Comparison of ENCODE assay signal across 9 mouse cellular contexts in genomic region chr2:165873196-165873595, GRCm38 (mm10). TPM values are rescaled to one million over a fixed set of nuclear protein-coding genes. Genes with fewer than 3 reads are reported as not detected.
DNase-seq lines count a peak whose midpoint lies in the region; ATAC-seq and TF ChIP-seq lines count a peak whose summit lies in the region.
"Had no signal": no experiment of that assay in that cellular context is flagged by ENCODE, and none has a peak within 500 bp of the region (broad histone marks: within the 10 kb centered on the region; RNA-seq: fewer than 3 reads in every experiment).

No protein-coding gene starts in this region.

- no peaks in the 10 kb centered on the region for H3K27me3 ChIP-seq in kidney, adult 2 months (replicated peaks; ENCODE audit: control insufficient read depth, insufficient read depth, low read length)
- H3K27me3 ChIP-seq in embryonic facial prominence, embryonic 12.5 days = no peaks in the 10 kb centered on the region
- no peaks in the 10 kb centered on the region for H3K27me3 ChIP-seq in hindbrain, embryonic 12.5 days
- H3K27me3 ChIP-seq: Patski had no signal

- H3K4me1 ChIP-seq in kidney, adult 2 months (ENCODE audit: control insufficient read depth, insufficient read depth, low read length) = peaks cover 64% of the 10 kb centered on the region
- H3K4me1 ChIP-seq in embryonic facial prominence, embryonic 12.5 days = peaks cover 69% of the 10 kb centered on the region
- peaks cover 77% of the 10 kb centered on the region for H3K4me1 ChIP-seq in hindbrain, embryonic 12.5 days

- H3K9me3 ChIP-seq in embryonic facial prominence, embryonic 12.5 days = no peaks in the 10 kb centered on the region
- H3K9me3 ChIP-seq in hindbrain, embryonic 12.5 days (replicated peaks) = no peaks in the 10 kb centered on the region

- DNase-seq in kidney, adult 2 months = peak; percentile 66
- no peak for DNase-seq in kidney, adult 11 months
- peak; percentile 42 for DNase-seq in lung, postnatal 10 days
- no peak for DNase-seq in frontal cortex, postnatal 10 days (ENCODE audit: low spot score in 2 of 2)
- DNase-seq in cerebellum, adult 9-11 months = no peak

- peak overlapping the region; percentile 91 for H3K27ac ChIP-seq in kidney, adult 2 months (ENCODE audit: insufficient read depth, low read depth, low read length)
- peak overlapping the region; percentile 88 for H3K27ac ChIP-seq in embryonic facial prominence, embryonic 12.5 days
- H3K27ac ChIP-seq in hindbrain, embryonic 12.5 days = 0 out of 2 replicates have a peak overlapping the region, but pooled peaks have one; percentile 97

- H3K4me2 ChIP-seq in embryonic facial prominence, embryonic 12.5 days (replicated peaks) = no peak overlapping the region
- H3K4me2 ChIP-seq in hindbrain, embryonic 12.5 days (replicated peaks) = no peak overlapping the region

- no peaks in the 10 kb centered on the region; the same call in 1 of the 2 replicates for H3K36me3 ChIP-seq in kidney, adult 2 months (ENCODE audit: control insufficient read depth, insufficient read depth, low read length)
- peaks cover 17% of the 10 kb centered on the region for H3K36me3 ChIP-seq in embryonic facial prominence, embryonic 12.5 days
- peaks cover 29% of the 10 kb centered on the region for H3K36me3 ChIP-seq in hindbrain, embryonic 12.5 days

- no peak overlapping the region for H3K4me3 ChIP-seq in kidney, adult 2 months (ENCODE audit: insufficient read depth, low read depth, low read length)
- no peak overlapping the region for H3K4me3 ChIP-seq in embryonic facial prominence, embryonic 12.5 days
- no peak overlapping the region for H3K4me3 ChIP-seq in hindbrain, embryonic 12.5 days

- no peak overlapping the region for H3K9ac ChIP-seq in embryonic facial prominence, embryonic 12.5 days
- H3K9ac ChIP-seq in hindbrain, embryonic 12.5 days = no peak overlapping the region

- TF ChIP-seq CTCF in kidney, adult 2 months (conservative IDR thresholded peaks at IDR 0.05; ENCODE audit: insufficient read depth, insufficient read length, low read depth, low read length) = no peak

- 28% methylated on average over 7 of the region's 7 CpGs for WGBS in kidney, adult 2 months
- 54% methylated on average over 7 of the region's 7 CpGs for WGBS in embryonic facial prominence, embryonic 12.5 days
- WGBS in hindbrain, embryonic 12.5 days = 82% methylated on average over 7 of the region's 7 CpGs

- TF ChIP-seq POLR2A in kidney, adult 2 months (IDR thresholded peaks at IDR 0.05; ENCODE audit: low read depth, low read length) = no peak

- no peak for ATAC-seq in embryonic facial prominence, embryonic 12.5 days (ENCODE audit: insufficient number of reproducible peaks, insufficient read depth, low FRiP score, low TSS enrichment)
- no peak for ATAC-seq in hindbrain, embryonic 12.5 days (ENCODE audit: low FRiP score)
- ATAC-seq in monocyte, adult 5-6 weeks (replicated peaks; ENCODE audit: insufficient number of reproducible peaks, low FRiP score, low TSS enrichment, poor library complexity, severe bottlenecking) = no peak
- ATAC-seq: Patski had no signal

RNA-seq across cellular contexts. Expression of gene Zmynd8, which starts 25.6 kb away (rescaled TPM):
- polyA plus RNA-seq in kidney, adult 2 months (2012; rRNA removed) = 27.7 and 29.0 TPM in 2 replicates
- polyA plus RNA-seq in embryonic facial prominence, embryonic 12.5 days (2016; fragmentation: Nextera tagmentation; extraction: Ambion mirVana) = 58.9 and 64.2 TPM in 2 replicates
- 71.8 and 72.1 TPM in 2 replicates for polyA plus RNA-seq in hindbrain, embryonic 12.5 days (2016; fragmentation: Nextera tagmentation; extraction: Ambion mirVana)
- total RNA-seq in monocyte, adult 5-6 weeks (2017) = 42.6 to 54.2 TPM (median 44.4 TPM) in 3 replicates

Comparison
In these comparisons a context has a peak if more than half of its experiments do, and no peak if none do; other contexts are left out.
1. DNase-seq: peak in kidney, adult 2 months (single experiment) and lung, postnatal 10 days (single experiment); none in kidney, adult 11 months (single experiment), frontal cortex, postnatal 10 days (0 of 2) and cerebellum, adult 9-11 months (single experiment).
2. Peak in every context shown above with its lines, with median percentiles within 50 percentile points of each other: H3K27ac ChIP-seq.